8 mouse cellular contexts compared by ENCODE assay signal in the genomic region with DNA sequence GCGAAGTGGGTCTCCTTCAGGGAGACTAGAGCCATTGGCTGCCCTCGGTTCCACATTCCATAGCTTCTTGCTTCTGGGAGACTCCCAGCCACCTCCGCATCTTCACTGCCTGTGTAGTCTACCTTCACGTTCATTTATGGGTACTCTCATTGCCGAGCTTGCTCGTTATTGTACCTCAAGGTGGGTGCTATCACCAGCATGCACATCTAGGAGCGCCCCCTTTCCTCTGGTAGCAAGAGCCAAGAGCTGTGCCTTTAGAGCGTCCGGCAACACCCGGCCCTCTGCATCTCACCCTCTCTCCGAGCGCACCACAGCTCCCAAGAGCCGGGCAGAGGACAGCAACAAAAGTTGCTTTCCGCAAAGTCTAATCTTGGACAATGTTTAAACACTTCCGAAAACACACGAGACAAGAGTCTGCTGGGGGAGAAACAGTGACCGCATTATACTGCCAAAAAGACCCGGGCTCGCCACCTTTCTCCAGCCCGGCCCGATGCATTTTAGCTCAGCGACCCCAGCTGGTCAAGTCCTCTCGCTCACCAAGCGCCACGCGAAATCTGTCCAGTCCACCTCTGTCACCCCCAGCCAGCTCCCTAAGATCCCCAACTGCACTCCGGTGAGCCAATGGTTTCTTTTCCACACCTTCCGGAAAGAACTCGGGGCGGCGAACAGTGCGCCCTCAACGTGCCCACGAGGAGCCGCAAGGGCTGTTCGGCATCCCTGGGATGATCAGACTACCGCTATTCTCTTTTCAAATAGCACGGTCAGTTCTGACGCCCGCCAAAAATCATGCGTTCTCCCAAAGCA. TPM values are rescaled to one million over a fixed set of nuclear protein-coding genes. Genes with fewer than 3 reads are reported as not detected.
DNase-seq lines count a peak whose midpoint lies in the region; ATAC-seq and TF ChIP-seq lines count a peak whose summit lies in the region.

No protein-coding gene starts in this region.

- no peaks in the 10 kb centered on the region for H3K4me1 ChIP-seq in kidney, postnatal 0 days (replicated peaks; ENCODE audit: insufficient read depth, low read length)
- H3K4me1 ChIP-seq in limb, embryonic 15.5 days = peaks cover 32% of the 10 kb centered on the region
- H3K4me1 ChIP-seq in midbrain, embryonic 16.5 days (ENCODE audit: control insufficient read depth, insufficient read depth, low read length) = peaks cover 15% of the 10 kb centered on the region

- no peaks in the 10 kb centered on the region for H3K9me3 ChIP-seq in kidney, postnatal 0 days (replicated peaks; ENCODE audit: low read length)
- H3K9me3 ChIP-seq in limb, embryonic 15.5 days = no peaks in the 10 kb centered on the region
- H3K9me3 ChIP-seq in midbrain, embryonic 16.5 days (replicated peaks; ENCODE audit: control insufficient read depth, low read length, poor library complexity, severe bottlenecking) = no peaks in the 10 kb centered on the region

- H3K36me3 ChIP-seq in kidney, postnatal 0 days (ENCODE audit: insufficient read depth, low read length) = no peaks in the 10 kb centered on the region
- H3K36me3 ChIP-seq in limb, embryonic 15.5 days = no peaks in the 10 kb centered on the region
- H3K36me3 ChIP-seq in midbrain, embryonic 16.5 days (ENCODE audit: control insufficient read depth, insufficient read depth, low read length) = no peaks in the 10 kb centered on the region

- no peaks in the 10 kb centered on the region for H3K27me3 ChIP-seq in kidney, postnatal 0 days (ENCODE audit: insufficient read depth, low read length)
- H3K27me3 ChIP-seq in limb, embryonic 15.5 days = peaks cover 17% of the 10 kb centered on the region
- no peaks in the 10 kb centered on the region for H3K27me3 ChIP-seq in midbrain, embryonic 16.5 days (ENCODE audit: control insufficient read depth, insufficient read depth, low read depth, low read length)

- TF ChIP-seq CTCF in kidney, postnatal 0 days (IDR thresholded peaks at IDR 0.05; ENCODE audit: low read depth) = peak; percentile 39

- H3K9ac ChIP-seq in kidney, postnatal 0 days (ENCODE audit: low read depth, low read length) = 0 out of 2 replicates have a peak overlapping the region, but pooled peaks have one; percentile 27
- H3K9ac ChIP-seq in limb, embryonic 15.5 days = peak overlapping the region; percentile 28
- peak overlapping the region; percentile 84 for H3K9ac ChIP-seq in midbrain, embryonic 16.5 days (ENCODE audit: low read depth, low read length)

- peak overlapping the region; percentile 97 for H3K4me2 ChIP-seq in kidney, postnatal 0 days (ENCODE audit: low read length)
- H3K4me2 ChIP-seq in limb, embryonic 15.5 days = peak overlapping the region; percentile 98
- peak overlapping the region; percentile 76 for H3K4me2 ChIP-seq in midbrain, embryonic 16.5 days (ENCODE audit: low read length)

- peak overlapping the region; percentile 25; the same call in 1 of the 2 replicates for H3K27ac ChIP-seq in kidney, postnatal 0 days
- peak overlapping the region; percentile 79 for H3K27ac ChIP-seq in limb, embryonic 15.5 days
- H3K27ac ChIP-seq in midbrain, embryonic 16.5 days (ENCODE audit: low read length) = peak overlapping the region; percentile 96

- peak overlapping the region; percentile 63 for H3K4me3 ChIP-seq in kidney, postnatal 0 days (replicated peaks; ENCODE audit: low read depth, low read length)
- peak overlapping the region; percentile 60 for H3K4me3 ChIP-seq in limb, embryonic 15.5 days
- peak overlapping the region; percentile 87 for H3K4me3 ChIP-seq in midbrain, embryonic 16.5 days (ENCODE audit: low read depth, low read length)

- ATAC-seq in frontal cortex, adult (ENCODE audit: low TSS enrichment) = peak; percentile 21
- ATAC-seq in kidney, postnatal 0 days (replicated peaks; ENCODE audit: low FRiP score, low read depth) = peak; percentile 44
- ATAC-seq in limb, embryonic 15.5 days (ENCODE audit: insufficient number of reproducible peaks, low FRiP score, low TSS enrichment, low read depth) = peak; percentile 36; the same call in 1 of the 2 replicates
- ATAC-seq in midbrain, embryonic 16.5 days = peak; percentile 63

- DNase-seq in adrenal gland, adult (ENCODE audit: inconsistent age in 2 of 2, low spot score in 1 of 2) = peak; percentile 47 to 84
- peak; percentile 12 for DNase-seq in cerebellum, adult 8-10 months
- peak; percentile 78 for DNase-seq in kidney, postnatal 0 days (ENCODE audit: low spot score)
- DNase-seq in testis, postnatal 10 days (ENCODE audit: low spot score) = peak; percentile 55
- no peak for DNase-seq in MN1 (ENCODE audit: low spot score)

- WGBS in kidney, postnatal 0 days = under 1% methylated on average over 41 of the region's 41 CpGs
- WGBS in limb, embryonic 15.5 days = under 1% methylated on average over 41 of the region's 41 CpGs
- under 1% methylated on average over 41 of the region's 41 CpGs for WGBS in midbrain, embryonic 16.5 days

RNA-seq across cellular contexts. Expression of gene Fat3, which starts 0.5 kb away (rescaled TPM):
- polyA plus RNA-seq in kidney, postnatal 0 days (2015; fragmentation: Nextera tagmentation; extraction: Ambion mirVana) = 1.3 and 1.5 TPM in 2 replicates
- 2.1 and 2.6 TPM in 2 replicates for polyA plus RNA-seq in limb, embryonic 15.5 days (2015; fragmentation: Nextera tagmentation; extraction: Ambion mirVana)
- polyA plus RNA-seq in midbrain, embryonic 16.5 days (2015; fragmentation: Nextera tagmentation; extraction: Ambion mirVana) = 12.8 and 13.4 TPM in 2 replicates

Comparison
In these comparisons a context has a peak if more than half of its experiments do, and no peak if none do; other contexts are left out.
1. H3K27ac ChIP-seq: peak in every context shown above with its lines; median percentile 96 in midbrain, embryonic 16.5 days; 79 in limb, embryonic 15.5 days; 25 in kidney, postnatal 0 days.
2. H3K9ac ChIP-seq: peak in every context shown above with its lines; median percentile 84 in midbrain, embryonic 16.5 days; 28 in limb, embryonic 15.5 days; 27 in kidney, postnatal 0 days.